Mouse (Mus musculus): ENCODE measurements around the gene Prkcsh. TPM values are rescaled to one million over a fixed set of nuclear protein-coding genes. Genes with fewer than 3 reads are reported as not detected.

Gene Prkcsh
- 102 TPM in 2 replicates for polyA plus RNA-seq (2015; fragmentation: Nextera tagmentation; extraction: Ambion mirVana)

DNA sequence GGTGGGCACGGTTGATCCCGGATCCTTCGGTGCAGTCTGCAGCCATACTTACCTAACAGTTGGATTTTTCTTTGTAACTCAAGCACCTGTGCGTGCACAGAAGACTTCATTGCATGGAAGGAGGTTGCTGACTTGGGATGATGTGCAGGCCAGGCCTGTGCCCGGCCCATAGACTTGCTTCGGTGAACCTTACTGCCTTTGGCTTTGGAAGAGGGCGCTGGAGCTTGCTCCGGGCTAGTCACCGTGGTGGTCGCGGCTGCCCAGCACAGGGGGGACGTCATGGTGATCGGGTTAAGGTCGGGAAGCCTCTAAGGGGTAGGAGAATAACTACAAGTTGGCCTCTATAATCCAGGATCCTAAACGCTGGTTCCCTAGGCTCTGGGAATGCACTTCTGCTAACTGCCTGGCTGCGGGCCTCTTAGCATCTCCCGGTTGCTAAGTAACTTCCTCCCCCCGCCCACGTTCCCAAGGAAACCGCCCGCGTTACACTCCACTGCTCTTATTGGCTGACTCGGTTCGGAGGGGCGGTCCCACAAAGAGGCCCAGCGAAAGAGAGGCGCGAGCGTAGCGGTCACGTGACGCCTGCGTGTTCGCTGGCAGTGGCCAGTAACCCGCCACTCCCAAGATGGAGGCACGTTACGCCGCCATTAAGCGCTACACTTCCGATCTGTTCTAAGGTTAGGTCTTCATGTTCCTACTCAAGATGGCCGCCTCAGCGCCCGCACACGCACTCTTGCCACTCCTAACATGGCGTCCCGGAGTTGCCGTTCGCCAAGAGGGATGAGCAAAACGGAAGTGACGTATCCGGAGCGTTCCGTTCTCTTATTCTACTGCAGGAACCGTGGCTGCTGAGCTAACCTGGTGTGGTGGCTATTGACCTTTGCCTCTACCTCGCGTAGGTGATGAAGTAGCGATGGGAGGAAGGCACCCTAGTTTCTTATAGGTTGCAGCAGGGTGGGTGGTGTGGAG, at the start of gene Prkcsh, which contains the start of gene Ccdc151:
TSS of gene Prkcsh (plus strand) at position 613 of the 969 bp plus-strand sequence.
TSS of gene Ccdc151 (minus strand) at position 441 of the 969 bp plus-strand sequence.
- no peaks in the 10 kb centered on the region for H3K9me3 ChIP-seq (replicated peaks; ENCODE audit: control insufficient read depth, low read length)
- 7% methylated on average over 57 of the region's 57 CpGs for WGBS
- peak; percentile 100 for ATAC-seq (ENCODE audit: insufficient read depth, low FRiP score)

DNA sequence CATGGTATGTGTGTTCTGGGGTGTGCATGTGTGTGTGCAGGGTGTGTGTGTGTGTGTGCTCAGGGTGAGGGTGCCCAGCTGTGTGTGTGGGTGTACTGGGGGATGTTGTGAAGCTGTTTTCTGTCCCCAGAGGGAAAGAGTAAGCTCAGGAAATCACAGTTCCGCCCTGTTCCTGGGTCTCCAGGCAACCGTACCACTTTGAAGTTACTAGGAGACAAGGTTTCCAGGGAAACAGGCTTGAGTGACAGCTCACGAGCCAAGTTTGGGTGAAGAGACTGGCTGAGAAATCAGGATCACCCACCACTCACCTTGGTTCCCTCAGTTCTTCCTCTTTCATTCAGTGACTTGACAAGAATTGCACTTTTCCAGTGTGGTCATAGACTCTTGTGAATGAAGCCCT, 49.0 kb upstream of the Prkcsh start:
- no peak for ATAC-seq (ENCODE audit: insufficient read depth, low FRiP score)
- Histone ChIP-seq H3K4me1 (ENCODE audit: control insufficient read depth, insufficient read depth, low read length) (peaks cover 3% of the 10 kb centered on the region; the same call in 1 of the 2 replicates), H3K27ac (ENCODE audit: low read length) (no peak overlapping the region), H3K27me3 (ENCODE audit: control insufficient read depth, insufficient read depth, low read length) (no peaks in the 10 kb centered on the region), H3K9me3 (replicated peaks; ENCODE audit: control insufficient read depth, low read length) (no peaks in the 10 kb centered on the region), H3K4me3 (replicated peaks; ENCODE audit: low read length) (no peak overlapping the region), H3K36me3 (ENCODE audit: control insufficient read depth, insufficient read depth, low read length) (no peaks in the 10 kb centered on the region), H3K9ac (ENCODE audit: low read length) (no peak overlapping the region), H3K4me2 (ENCODE audit: low read depth, low read length) (no peak overlapping the region)
- 14% methylated on average over 3 of the region's 3 CpGs for WGBS

More for the DNA sequence above, at the start of gene Prkcsh, which contains the start of gene Ccdc151:
- H3K27ac ChIP-seq (ENCODE audit: low read length), result peak within 1 kb of the TSS; percentile 69
- peak within 1 kb of the TSS; percentile 79 for H3K4me3 ChIP-seq (replicated peaks; ENCODE audit: low read length)
- H3K27me3 ChIP-seq (ENCODE audit: control insufficient read depth, insufficient read depth, low read length), result no peaks in the 10 kb centered on the region
- peak within 1 kb of the TSS; percentile 69 for H3K9ac ChIP-seq (ENCODE audit: low read length)
- no peaks in the 10 kb centered on the region for H3K36me3 ChIP-seq (ENCODE audit: control insufficient read depth, insufficient read depth, low read length)
- H3K4me1 ChIP-seq (ENCODE audit: control insufficient read depth, insufficient read depth, low read length), result peaks cover 15% of the 10 kb centered on the region
- H3K4me2 ChIP-seq (ENCODE audit: low read depth, low read length), result peak within 1 kb of the TSS; percentile 76

DNA sequence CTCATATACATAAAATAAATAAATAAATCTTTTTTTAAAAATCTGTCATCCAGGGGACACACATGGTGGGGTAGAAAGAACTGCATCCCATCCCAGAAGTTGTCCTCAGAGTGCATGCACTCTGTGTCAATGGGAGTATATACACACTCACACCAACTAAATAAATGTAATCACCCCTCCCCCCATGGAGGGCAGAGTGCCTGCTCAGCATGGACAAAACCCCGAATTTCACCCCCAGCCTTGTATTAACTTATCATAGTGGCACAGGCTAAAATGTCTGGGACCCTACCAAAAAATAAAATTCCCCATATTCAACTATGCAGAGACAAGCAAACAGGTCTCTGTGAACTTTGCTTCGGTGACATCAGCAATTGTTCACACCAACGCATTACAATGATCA, 48.0 kb upstream of the Prkcsh start:
- Histone ChIP-seq H3K9me3 (replicated peaks; ENCODE audit: control insufficient read depth, low read length) (no peaks in the 10 kb centered on the region), H3K4me3 (replicated peaks; ENCODE audit: low read length) (no peak overlapping the region), H3K4me2 (ENCODE audit: low read depth, low read length) (peak overlapping the region; percentile 72), H3K27me3 (ENCODE audit: control insufficient read depth, insufficient read depth, low read length) (no peaks in the 10 kb centered on the region), H3K9ac (ENCODE audit: low read length) (no peak overlapping the region), H3K27ac (ENCODE audit: low read length) (no peak overlapping the region), H3K36me3 (ENCODE audit: control insufficient read depth, insufficient read depth, low read length) (no peaks in the 10 kb centered on the region), H3K4me1 (ENCODE audit: control insufficient read depth, insufficient read depth, low read length) (peaks cover 3% of the 10 kb centered on the region; the same call in 1 of the 2 replicates)
- WGBS, result 69% methylated on average over 3 of the region's 3 CpGs
- no peak for ATAC-seq (ENCODE audit: insufficient read depth, low FRiP score)

DNA sequence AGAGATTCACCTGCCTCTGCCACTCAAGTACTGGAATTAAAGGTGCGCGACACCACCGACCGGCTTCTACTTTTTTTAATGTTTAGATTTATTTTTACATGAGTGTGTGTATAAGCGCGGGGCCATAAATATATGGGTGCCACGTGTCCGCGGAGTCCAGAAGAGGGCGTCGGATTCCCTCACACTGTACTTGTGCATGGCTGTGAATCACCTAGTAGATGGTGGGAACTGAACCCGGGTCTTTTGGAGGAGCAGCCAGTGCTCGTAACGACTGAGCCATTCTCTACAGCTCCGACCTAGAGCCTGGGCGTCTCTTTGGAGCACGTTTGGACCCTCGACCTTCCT, 47.4 kb upstream of the Prkcsh start:
- peaks cover under 1% of the 10 kb centered on the region; the same call in 1 of the 2 replicates for H3K27me3 ChIP-seq (ENCODE audit: control insufficient read depth, insufficient read depth, low read length)
- H3K4me1 ChIP-seq (ENCODE audit: control insufficient read depth, insufficient read depth, low read length), result peaks cover 3% of the 10 kb centered on the region; the same call in 1 of the 2 replicates
- H3K9me3 ChIP-seq (replicated peaks; ENCODE audit: control insufficient read depth, low read length), result no peaks in the 10 kb centered on the region
- H3K27ac ChIP-seq (ENCODE audit: low read length), result peak overlapping the region; percentile 88
- peak overlapping the region; percentile 79 for H3K4me3 ChIP-seq (replicated peaks; ENCODE audit: low read length)
- WGBS, result under 1% methylated on average over 18 of the region's 18 CpGs
- peak overlapping the region; percentile 75 for H3K9ac ChIP-seq (ENCODE audit: low read length)
- peak; percentile 69 for ATAC-seq (ENCODE audit: insufficient read depth, low FRiP score)
- H3K36me3 ChIP-seq (ENCODE audit: control insufficient read depth, insufficient read depth, low read length), result no peaks in the 10 kb centered on the region
- H3K4me2 ChIP-seq (ENCODE audit: low read depth, low read length), result peak overlapping the region; percentile 72

DNA sequence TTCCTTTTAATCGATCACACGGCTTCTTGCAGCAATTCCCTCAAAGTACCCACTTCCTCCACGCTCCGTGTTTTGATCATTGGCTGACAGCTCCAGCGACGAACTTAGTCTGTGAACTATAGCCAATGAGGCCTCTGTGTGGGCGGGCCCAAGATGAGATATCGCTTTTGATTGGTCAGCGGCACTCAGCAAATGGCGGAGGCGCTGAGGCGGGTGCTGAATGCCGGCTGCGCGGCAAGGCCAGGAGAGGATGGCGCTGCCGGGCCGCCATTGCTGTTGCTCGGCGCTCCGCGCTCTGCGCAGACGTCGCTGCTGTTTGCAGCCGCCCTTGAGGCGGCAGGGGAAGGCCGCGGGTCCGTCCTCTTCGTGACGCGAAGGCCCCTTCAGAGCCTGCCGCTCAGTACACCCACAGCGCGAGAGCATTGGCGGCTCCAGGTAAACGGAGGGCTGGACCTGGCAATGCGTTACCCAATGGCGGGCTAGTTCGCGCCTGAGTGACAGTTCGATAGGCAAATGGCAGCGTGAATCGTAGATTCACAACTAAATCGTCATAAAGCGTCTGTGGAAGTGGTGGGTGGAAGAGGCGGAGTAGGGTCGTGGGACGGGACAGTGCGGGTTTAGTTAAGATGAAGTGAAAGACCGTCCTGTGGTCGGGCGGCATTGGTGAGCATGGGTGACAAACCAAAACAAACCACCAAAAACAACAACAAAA, 46.9 kb upstream of the Prkcsh start, which contains the start of gene Swsap1:
TSS of gene Swsap1 (plus strand) at position 186 of the 712 bp plus-strand sequence.
- no peaks in the 10 kb centered on the region for H3K9me3 ChIP-seq (replicated peaks; ENCODE audit: control insufficient read depth, low read length)
- peak within 1 kb of the TSS; percentile 79 for H3K4me3 ChIP-seq (replicated peaks; ENCODE audit: low read length)
- WGBS, result under 1% methylated on average over 54 of the region's 54 CpGs
- peak; percentile 96 for ATAC-seq (ENCODE audit: insufficient read depth, low FRiP score)
- peaks cover 4% of the 10 kb centered on the region; the same call in 1 of the 2 replicates for H3K4me1 ChIP-seq (ENCODE audit: control insufficient read depth, insufficient read depth, low read length)
- peak within 1 kb of the TSS; percentile 79 for H3K9ac ChIP-seq (ENCODE audit: low read length)
- H3K36me3 ChIP-seq (ENCODE audit: control insufficient read depth, insufficient read depth, low read length), result no peaks in the 10 kb centered on the region
- peak within 1 kb of the TSS; percentile 88 for H3K27ac ChIP-seq (ENCODE audit: low read length)
- H3K27me3 ChIP-seq (ENCODE audit: control insufficient read depth, insufficient read depth, low read length), result peaks cover 5% of the 10 kb centered on the region
- H3K4me2 ChIP-seq (ENCODE audit: low read depth, low read length), result peak within 1 kb of the TSS; percentile 72

DNA sequence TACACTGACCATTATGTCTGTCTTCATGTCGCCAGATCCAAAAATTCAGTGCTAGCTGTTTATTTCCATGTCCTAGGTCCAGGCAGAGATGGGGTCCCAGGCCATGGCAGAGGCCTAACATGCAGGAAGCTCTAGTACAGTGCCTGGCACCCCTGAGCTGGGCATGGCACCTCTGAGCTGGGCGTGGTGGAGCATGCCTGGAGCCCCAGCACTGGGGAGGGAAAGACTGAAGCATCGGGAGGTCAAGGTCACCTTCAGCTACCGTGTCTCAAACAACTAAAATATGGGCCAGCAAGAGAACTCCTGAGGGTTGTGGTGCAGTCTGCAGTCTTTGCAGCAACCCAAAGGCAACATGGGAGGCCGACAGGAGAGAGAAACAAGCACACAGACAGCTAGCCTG, 44.2 kb upstream of the Prkcsh start:
- ATAC-seq (ENCODE audit: insufficient read depth, low FRiP score), result no peak
- H3K9me3 ChIP-seq (replicated peaks; ENCODE audit: control insufficient read depth, low read length), result no peaks in the 10 kb centered on the region
- peaks cover 20% of the 10 kb centered on the region for H3K27me3 ChIP-seq (ENCODE audit: control insufficient read depth, insufficient read depth, low read length)
- H3K4me1 ChIP-seq (ENCODE audit: control insufficient read depth, insufficient read depth, low read length), result peaks cover 27% of the 10 kb centered on the region
- no peak overlapping the region for H3K27ac ChIP-seq (ENCODE audit: low read length)
- no peak overlapping the region for H3K4me2 ChIP-seq (ENCODE audit: low read depth, low read length)
- no peak overlapping the region for H3K4me3 ChIP-seq (replicated peaks; ENCODE audit: low read length)
- 76% methylated on average over 5 of the region's 5 CpGs for WGBS
- H3K36me3 ChIP-seq (ENCODE audit: control insufficient read depth, insufficient read depth, low read length), result no peaks in the 10 kb centered on the region
- H3K9ac ChIP-seq (ENCODE audit: low read length), result no peak overlapping the region

DNA sequence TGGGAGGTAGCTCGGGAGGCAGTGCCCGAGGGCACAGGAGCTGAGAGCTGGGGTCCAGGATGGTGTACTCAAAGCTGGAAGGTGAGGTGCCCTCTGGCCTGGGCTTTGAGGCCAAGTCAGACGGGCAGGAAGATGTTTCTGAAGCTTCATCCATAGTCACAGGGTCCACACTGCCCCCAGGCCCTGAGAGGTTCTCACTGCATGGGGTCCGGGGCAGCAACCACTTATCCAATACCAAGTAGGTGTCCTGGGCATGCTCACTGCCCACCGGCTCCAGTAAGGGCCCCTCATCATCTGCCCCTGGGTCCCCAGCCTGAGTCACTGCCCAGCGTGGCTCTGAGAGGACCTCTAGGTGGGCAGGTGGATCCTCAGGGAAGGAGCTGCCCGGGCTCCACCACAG, 43.4 kb upstream of the Prkcsh start:
- Histone ChIP-seq H3K27me3 (ENCODE audit: control insufficient read depth, insufficient read depth, low read length) (peaks cover 20% of the 10 kb centered on the region), H3K36me3 (ENCODE audit: control insufficient read depth, insufficient read depth, low read length) (no peaks in the 10 kb centered on the region), H3K4me2 (ENCODE audit: low read depth, low read length) (no peak overlapping the region), H3K27ac (ENCODE audit: low read length) (no peak overlapping the region), H3K4me3 (replicated peaks; ENCODE audit: low read length) (no peak overlapping the region), H3K9me3 (replicated peaks; ENCODE audit: control insufficient read depth, low read length) (no peaks in the 10 kb centered on the region), H3K9ac (ENCODE audit: low read length) (no peak overlapping the region), H3K4me1 (ENCODE audit: control insufficient read depth, insufficient read depth, low read length) (peaks cover 31% of the 10 kb centered on the region)
- no peak for ATAC-seq (ENCODE audit: insufficient read depth, low FRiP score)
- 87% methylated on average over 7 of the region's 7 CpGs for WGBS

DNA sequence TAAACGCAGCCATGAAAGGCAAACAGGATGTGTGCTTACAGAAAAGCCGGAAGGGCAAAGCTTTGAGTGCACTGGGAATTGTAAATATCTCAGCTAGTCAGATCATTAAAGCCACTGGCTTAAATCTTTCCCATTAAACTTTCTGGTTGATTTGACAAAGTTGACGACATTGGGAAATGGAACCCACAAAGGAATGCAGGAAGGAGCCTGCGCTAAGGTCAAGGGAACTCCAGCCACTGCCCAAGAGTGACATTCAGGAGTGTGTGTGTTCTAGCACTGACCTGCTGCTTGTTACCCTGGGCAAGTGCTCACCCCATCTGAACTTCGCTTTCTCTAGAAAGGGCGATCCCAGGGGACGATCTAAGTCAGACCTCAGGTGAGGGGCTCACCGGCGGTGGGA, 42.5 kb upstream of the Prkcsh start:
- Histone ChIP-seq H3K4me1 (ENCODE audit: control insufficient read depth, insufficient read depth, low read length) (peaks cover 31% of the 10 kb centered on the region), H3K4me3 (replicated peaks; ENCODE audit: low read length) (no peak overlapping the region), H3K27ac (ENCODE audit: low read length) (no peak overlapping the region), H3K36me3 (ENCODE audit: control insufficient read depth, insufficient read depth, low read length) (no peaks in the 10 kb centered on the region), H3K9ac (ENCODE audit: low read length) (no peak overlapping the region), H3K4me2 (ENCODE audit: low read depth, low read length) (no peak overlapping the region), H3K9me3 (replicated peaks; ENCODE audit: control insufficient read depth, low read length) (no peaks in the 10 kb centered on the region), H3K27me3 (ENCODE audit: control insufficient read depth, insufficient read depth, low read length) (peaks cover 20% of the 10 kb centered on the region)
- 50% methylated on average over 9 of the region's 9 CpGs for WGBS
- ATAC-seq (ENCODE audit: insufficient read depth, low FRiP score), result no peak
